Mouse (Mus musculus) embryonic fibroblast, embryonic 13.5 days (primary cell): ENCODE measurements around the gene Rnf169.

Experiments used
- CTCF ChIP-seq: IDR thresholded peaks from 2 replicates; pipeline ENCODE4 v1.5.1; 2011; ENCODE audit warnings: mild to moderate bottlenecking, control low read depth, low read length, moderate library complexity, borderline replicate concordance; ENCODE audit not compliant: insufficient read depth
- POLR2A ChIP-seq: IDR thresholded peaks from 2 replicates; pipeline ENCODE4 v1.6.1; 2011; ENCODE audit warnings: low read depth, mild to moderate bottlenecking, control low read depth, low read length, moderate library complexity

- TF ChIP-seq POLR2A, result no peak
- TF ChIP-seq CTCF, result no peak
Observed at GRCm38 (mm10) chr7:100006411-100006810, 26.2 kb upstream of the Rnf169 start.
